Mouse (Mus musculus) macrophage (primary cell): ENCODE results near the gene Tcn2. TPM values are rescaled to one million over a fixed set of nuclear protein-coding genes. Genes with fewer than 3 reads are reported as not detected.

ENCODE experiments used
- H3K27ac ChIP-seq: fragments of 350-480 bp; formaldehyde crosslinking; 2 replicates; pipeline ENCODE4 v1.9.0; 2021
- H3K36me3 ChIP-seq: fragments of 350-480 bp; formaldehyde crosslinking; 2 replicates; pipeline ENCODE4 v1.9.0; 2021; ENCODE audit errors: inconsistent target
- H3K4me3 ChIP-seq: fragments of 350-480 bp; formaldehyde crosslinking; 2 replicates; pipeline ENCODE4 v1.9.0; 2021; ENCODE audit errors: inconsistent target
- H3K79me2 ChIP-seq: fragments of 350-480 bp; formaldehyde crosslinking; 2 replicates; pipeline ENCODE4 v1.9.0; 2021; ENCODE audit errors: inconsistent target
- WGBS: methylation state at CpG from one replicate; pipeline ENCODE4 v1.1.7; 2026; ENCODE audit warnings: inconsistent platforms; ENCODE audit not compliant: missing documents; 5-methylcytosine and 5-hydroxymethylcytosine counted together
- polyA plus RNA-seq: library from polyadenylated mRNA; stranded (reverse); fragments of 250-400 nt; gene quantifications from 3 replicates; pipeline ENCODE4 v1.2.4, GENCODE M21; 2018; ENCODE audit warnings: inconsistent platforms

Gene Tcn2
- polyA plus RNA-seq, 1 experiment from 2014 or later, result 178 TPM

- Histone ChIP-seq H3K4me3 (peak within 1 kb of the TSS; percentile 86), H3K36me3 (peaks cover 3% of the 10 kb centered on the region; the same call in 1 of the 2 replicates), H3K27ac (peak within 1 kb of the TSS; percentile 91), H3K79me2 (peaks cover 42% of the 10 kb centered on the region)
- 0% methylated on average over 24 of the region's 28 CpGs for WGBS
These were observed 17.7 kb downstream of the Tcn2 start, which contains the start of gene Slc35e4 for GRCm38 (mm10) chr11:3914109-3914840. Gene Slc35e4 (minus strand): TSS chr11:3914664.

DNA sequence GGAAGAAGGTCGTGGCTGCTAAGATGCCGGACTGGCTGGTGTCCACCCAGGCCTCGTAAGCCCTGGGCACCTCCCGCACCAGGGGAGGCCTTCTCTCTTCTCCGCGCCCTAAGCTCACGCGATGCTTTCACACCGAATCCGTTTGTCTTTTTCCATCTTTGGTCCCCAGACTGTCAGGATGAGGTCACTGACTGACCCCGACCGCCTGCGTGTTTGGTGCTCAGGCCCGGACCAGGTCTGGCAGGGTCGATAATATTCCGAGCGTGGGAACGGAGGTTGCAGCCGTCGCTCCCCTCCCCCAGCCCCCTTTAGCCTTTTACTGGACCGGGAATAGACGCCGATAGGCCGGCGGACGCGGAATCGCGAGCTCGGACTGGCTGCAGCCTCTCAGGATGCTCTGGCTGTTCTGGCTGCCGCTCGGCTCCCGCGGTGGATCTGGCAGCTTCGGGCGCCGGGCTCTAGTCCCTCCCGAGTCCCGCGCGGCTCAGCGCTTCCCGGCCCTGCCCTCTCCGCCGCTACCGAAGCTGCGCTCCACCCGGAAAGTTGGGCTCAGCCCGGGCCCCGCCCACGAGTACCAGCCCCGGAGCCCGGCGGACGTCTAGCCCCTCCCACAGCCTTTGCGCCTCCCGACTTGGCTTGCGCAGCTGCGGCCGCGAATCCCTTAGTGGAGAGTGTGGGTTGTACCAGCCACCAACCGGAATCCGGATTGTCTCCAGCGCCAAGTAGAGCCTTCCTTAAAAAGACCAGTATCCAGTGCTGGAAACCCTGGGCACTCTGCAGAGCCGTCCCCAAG, 18.4 kb downstream of the Tcn2 start:
- H3K4me3 ChIP-seq, result peak overlapping the region; percentile 86
- H3K36me3 ChIP-seq, result no peaks in the 10 kb centered on the region; the same call in 1 of the 2 replicates
- under 1% methylated on average over 65 of the region's 65 CpGs for WGBS
- H3K27ac ChIP-seq, result peak overlapping the region; percentile 91
- peaks cover 49% of the 10 kb centered on the region for H3K79me2 ChIP-seq

DNA sequence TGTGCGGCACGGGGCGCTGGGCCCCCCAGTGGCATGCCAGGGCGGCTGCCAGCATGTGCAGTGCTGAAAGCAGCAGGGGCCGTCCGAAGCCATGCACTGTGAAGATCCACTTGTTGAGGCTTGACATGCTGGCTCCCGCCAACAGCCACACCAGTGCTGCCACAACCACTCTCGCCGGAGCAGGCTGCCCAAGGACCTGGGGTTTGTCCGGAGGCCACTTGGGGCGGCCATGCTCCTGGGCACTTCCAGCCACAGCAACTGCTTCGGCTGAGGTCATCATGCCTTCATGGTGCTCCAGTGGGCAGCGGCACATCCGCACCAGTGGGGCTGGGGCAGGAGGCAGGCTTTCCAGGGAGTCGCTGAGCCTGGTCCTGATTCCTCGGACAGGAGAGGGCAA, 19.1 kb downstream of the Tcn2 start:
- no peaks in the 10 kb centered on the region; the same call in 1 of the 2 replicates for H3K36me3 ChIP-seq
- peak overlapping the region; percentile 81 for H3K27ac ChIP-seq
- H3K4me3 ChIP-seq, result peak overlapping the region; percentile 86
- WGBS, result 14% methylated on average over 16 of the region's 16 CpGs
- peaks cover 56% of the 10 kb centered on the region for H3K79me2 ChIP-seq

DNA sequence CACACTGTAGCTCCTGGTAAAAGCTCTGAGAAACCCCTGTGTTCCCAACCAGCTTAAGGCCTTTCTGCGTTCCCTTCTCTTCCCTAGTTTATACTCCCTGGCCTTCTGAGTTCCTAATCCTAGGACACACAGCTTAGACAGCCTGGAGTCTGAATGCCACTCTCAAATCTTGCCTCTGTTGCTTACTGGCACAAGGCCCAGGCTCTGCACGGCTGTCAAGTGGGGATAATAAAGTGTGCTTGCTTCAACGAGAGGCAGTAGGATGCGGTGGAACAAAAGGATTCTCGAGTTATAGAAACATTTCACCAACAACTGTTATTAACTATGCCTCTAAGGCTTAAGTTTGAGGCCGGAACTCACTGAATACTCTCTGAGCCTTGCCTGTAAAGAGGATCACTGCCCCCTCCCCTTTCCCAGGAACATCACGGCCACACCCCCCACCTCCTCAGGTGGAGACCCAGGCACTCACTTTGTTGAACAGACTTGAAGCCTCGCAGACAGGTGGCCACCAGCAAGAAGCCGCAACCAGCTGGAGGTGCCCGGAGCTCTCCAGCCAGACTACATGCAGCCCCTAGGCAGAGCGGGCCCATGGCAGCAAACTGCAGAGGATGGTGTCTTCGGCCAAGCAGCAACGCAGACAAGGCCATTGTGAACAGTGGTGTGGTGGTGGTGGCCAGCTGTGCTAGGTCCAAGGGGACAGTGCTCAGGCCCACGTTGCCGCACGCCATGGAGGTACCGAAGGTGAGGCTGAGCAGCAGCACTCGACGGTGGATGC, 19.7 kb downstream of the Tcn2 start:
- peak overlapping the region; percentile 68 for H3K27ac ChIP-seq
- H3K79me2 ChIP-seq, result peaks cover 62% of the 10 kb centered on the region
- peaks cover 3% of the 10 kb centered on the region; the same call in 1 of the 2 replicates for H3K36me3 ChIP-seq
- 70% methylated on average over 19 of the region's 19 CpGs for WGBS
- peak overlapping the region; percentile 86 for H3K4me3 ChIP-seq

DNA sequence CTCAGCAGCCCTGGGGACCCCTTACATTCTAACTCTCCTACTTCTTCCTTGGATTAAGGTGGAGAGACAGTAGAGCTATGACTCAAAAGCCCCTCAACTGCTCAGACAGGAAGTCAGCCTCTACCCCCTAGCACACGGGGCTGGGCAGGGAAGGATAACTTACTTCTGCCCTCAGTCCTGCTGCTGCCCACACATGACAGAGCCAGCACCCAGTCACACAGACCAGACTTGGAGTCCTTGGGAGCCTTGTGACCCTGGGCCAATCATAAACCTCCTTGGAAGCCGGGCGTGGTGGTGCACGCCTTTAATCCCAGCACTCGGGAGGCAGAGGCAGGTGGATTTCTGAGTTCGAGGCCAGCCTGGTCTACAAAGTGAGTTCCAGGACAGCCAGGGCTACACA, 20.5 kb downstream of the Tcn2 start:
- Histone ChIP-seq H3K79me2 (peaks cover 70% of the 10 kb centered on the region), H3K4me3 (peak overlapping the region; percentile 86), H3K27ac (peak overlapping the region; percentile 68), H3K36me3 (peaks cover 12% of the 10 kb centered on the region; the same call in 1 of the 2 replicates)
- WGBS, result 71% methylated on average over 5 of the region's 6 CpGs

GRCm38 (mm10) chr11:3910513-3911310, 21.2 kb downstream of the Tcn2 start:
- peak overlapping the region; percentile 68 for H3K27ac ChIP-seq
- peaks cover 74% of the 10 kb centered on the region for H3K79me2 ChIP-seq
- 49% methylated on average over 5 of the region's 5 CpGs for WGBS
- H3K4me3 ChIP-seq, result peak overlapping the region; percentile 86
- peaks cover 15% of the 10 kb centered on the region; the same call in 1 of the 2 replicates for H3K36me3 ChIP-seq

DNA sequence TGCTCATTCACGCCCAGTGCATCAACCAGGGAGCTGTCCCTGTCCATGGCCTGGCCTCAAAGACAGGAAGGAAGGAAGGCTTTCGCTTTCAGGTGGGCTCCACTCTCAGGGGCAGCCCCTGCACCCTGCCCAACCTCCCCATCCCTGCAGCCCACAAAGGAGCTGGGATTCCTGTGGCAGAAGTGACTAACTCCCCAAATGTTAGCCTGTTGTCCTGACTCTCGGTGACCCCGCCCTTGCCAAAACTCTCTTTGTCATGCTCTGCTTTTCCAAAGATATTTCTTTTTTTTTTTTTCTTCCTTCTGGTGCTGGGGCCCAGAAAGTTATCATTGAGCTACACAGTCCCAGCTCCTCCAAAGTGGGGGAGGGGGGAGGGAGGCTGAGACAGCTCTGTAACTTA, 22.7 kb downstream of the Tcn2 start:
- WGBS, result 92% methylated on average over 4 of the region's 4 CpGs
- H3K27ac ChIP-seq, result no peak overlapping the region
- no peak overlapping the region for H3K4me3 ChIP-seq
- peaks cover 15% of the 10 kb centered on the region; the same call in 1 of the 2 replicates for H3K36me3 ChIP-seq
- H3K79me2 ChIP-seq, result peaks cover 74% of the 10 kb centered on the region

DNA sequence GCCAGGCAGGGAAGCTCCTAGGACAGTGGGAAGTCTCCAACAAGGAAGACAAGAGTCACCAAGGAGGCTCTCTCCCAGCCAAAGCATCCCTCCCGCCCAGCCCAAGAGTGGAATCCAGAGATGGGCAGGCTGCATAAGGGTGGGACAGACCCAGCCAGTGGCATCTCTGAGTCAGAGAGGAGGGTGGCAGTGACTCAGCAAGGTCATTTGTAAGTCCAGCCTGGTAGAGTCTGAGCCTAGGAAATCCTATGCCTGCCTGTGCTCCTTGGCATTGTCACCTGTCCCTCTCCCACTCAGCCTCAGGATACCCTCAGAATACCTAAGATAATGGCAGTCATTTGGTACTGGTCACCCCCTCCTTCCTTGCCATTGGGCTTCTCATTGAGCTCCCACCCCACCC, 26.5 kb downstream of the Tcn2 start:
- Histone ChIP-seq H3K4me3 (no peak overlapping the region), H3K27ac (no peak overlapping the region), H3K36me3 (peaks cover 15% of the 10 kb centered on the region; the same call in 1 of the 2 replicates), H3K79me2 (peaks cover 44% of the 10 kb centered on the region)
- 92% methylated on average over 1 of the region's 1 CpGs for WGBS

DNA sequence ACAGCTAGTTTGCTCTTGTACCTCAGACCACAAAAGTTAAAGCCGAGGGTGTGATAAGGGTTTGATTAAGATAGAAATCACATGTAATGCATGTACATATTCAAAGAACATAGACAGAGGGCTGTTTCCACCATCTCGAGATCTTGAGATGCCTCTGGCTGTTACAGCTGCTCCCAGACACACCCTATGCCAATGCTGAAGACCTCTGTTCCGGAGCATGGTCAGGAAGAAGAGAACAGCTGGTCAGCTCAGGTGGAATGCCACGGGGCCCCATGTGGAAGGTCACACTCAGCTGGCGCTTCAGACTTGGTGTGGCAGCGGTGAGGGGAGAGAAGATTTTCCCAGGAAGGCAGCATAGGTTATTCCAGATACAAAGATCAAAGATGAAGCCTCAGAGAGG, 27.3 kb downstream of the Tcn2 start:
- H3K27ac ChIP-seq, result no peak overlapping the region
- H3K36me3 ChIP-seq, result peaks cover 15% of the 10 kb centered on the region; the same call in 1 of the 2 replicates
- WGBS, result 88% methylated on average over 6 of the region's 6 CpGs
- H3K4me3 ChIP-seq, result no peak overlapping the region
- peaks cover 36% of the 10 kb centered on the region for H3K79me2 ChIP-seq

DNA sequence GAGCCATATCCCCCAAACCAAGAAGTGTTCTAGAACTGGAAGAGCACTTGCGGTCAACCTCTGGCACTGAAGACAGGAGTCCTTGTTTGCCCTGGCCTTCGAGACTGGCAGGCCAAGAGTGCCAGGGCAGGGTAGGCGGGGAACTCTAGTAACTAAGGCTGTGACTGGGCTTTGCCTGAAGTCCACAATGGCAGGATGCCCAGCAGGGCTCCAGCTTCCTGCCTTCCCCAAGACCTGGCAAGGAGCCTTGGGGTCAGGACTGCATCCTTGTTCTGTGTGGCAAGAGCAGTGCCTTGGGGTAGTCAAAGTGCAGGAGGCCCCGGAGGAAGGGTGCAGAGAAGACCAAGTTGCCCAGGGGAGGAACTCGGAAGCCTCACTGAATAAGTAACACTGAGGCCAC, 28.9 kb downstream of the Tcn2 start:
- Histone ChIP-seq H3K27ac (no peak overlapping the region), H3K4me3 (no peak overlapping the region), H3K79me2 (peaks cover 20% of the 10 kb centered on the region), H3K36me3 (peaks cover 15% of the 10 kb centered on the region; the same call in 1 of the 2 replicates)
- WGBS, result 48% methylated on average over 5 of the region's 5 CpGs

- Histone ChIP-seq H3K27ac (no peak overlapping the region), H3K4me3 (no peak overlapping the region), H3K79me2 (peaks cover 14% of the 10 kb centered on the region), H3K36me3 (peaks cover 13% of the 10 kb centered on the region; the same call in 1 of the 2 replicates)
- 97% methylated on average over 3 of the region's 3 CpGs for WGBS
These were observed 29.4 kb downstream of the Tcn2 start for GRCm38 (mm10) chr11:3902516-3902915.

- WGBS, result 86% methylated on average over 6 of the region's 6 CpGs
- no peak overlapping the region for H3K27ac ChIP-seq
- no peaks in the 10 kb centered on the region for H3K36me3 ChIP-seq
- H3K4me3 ChIP-seq, result no peak overlapping the region
- no peaks in the 10 kb centered on the region for H3K79me2 ChIP-seq
These were observed 31.7 kb downstream of the Tcn2 start for GRCm38 (mm10) chr11:3900296-3900695.

- 100% methylated on average over 1 of the region's 1 CpGs for WGBS
- Histone ChIP-seq H3K4me3 (no peak overlapping the region), H3K79me2 (no peaks in the 10 kb centered on the region), H3K36me3 (no peaks in the 10 kb centered on the region), H3K27ac (no peak overlapping the region)
These were observed 36.0 kb downstream of the Tcn2 start for GRCm38 (mm10) chr11:3895933-3896332.
